Mouse (Mus musculus): ENCODE data around the gene Akr1c20.

The Akr1c20 gene

DNA sequence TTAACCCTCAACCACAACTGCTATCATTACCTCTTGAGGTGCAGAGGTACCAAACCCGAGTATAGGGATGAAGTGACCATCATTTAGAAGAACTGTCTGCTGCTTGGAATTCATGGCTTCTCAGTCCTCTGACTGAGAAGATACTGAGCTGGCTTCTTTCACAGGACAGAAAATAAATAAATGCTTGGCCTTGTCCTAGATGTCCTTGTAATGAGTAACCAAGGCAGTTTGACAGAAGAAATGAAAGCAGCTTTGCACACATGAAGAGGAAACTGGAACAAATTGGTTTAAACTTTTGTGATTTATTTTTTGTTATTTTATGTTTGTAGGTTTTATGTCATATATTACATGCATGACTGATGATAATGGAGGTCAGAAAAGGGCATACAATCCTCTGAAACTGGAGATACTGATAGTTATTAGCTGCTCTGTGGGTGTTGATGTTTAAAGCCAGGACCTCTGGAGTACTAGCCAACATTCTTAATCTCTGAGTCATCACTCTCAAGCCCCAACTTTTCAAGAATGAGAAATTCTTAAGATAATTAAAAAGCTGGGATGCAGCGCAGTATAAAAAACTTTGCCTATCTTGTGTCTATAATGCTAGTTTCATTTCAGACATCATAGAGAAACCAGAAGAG lies at the start of gene Akr1c20:
Akr1c20 (minus strand) TSS at position 145 of the 638 bp plus-strand sequence.
- no peak for DNase-seq (ENCODE audit: low read depth)

- DNase-seq (ENCODE audit: low read depth): no peak
These were observed 42.9 kb upstream of the Akr1c20 start for GRCm38 (mm10) chr13:4565996-4566395.

GRCm38 (mm10) chr13:4560500-4560899 lies 37.4 kb upstream of the Akr1c20 start:
- no peak for DNase-seq (ENCODE audit: low read depth)

DNA sequence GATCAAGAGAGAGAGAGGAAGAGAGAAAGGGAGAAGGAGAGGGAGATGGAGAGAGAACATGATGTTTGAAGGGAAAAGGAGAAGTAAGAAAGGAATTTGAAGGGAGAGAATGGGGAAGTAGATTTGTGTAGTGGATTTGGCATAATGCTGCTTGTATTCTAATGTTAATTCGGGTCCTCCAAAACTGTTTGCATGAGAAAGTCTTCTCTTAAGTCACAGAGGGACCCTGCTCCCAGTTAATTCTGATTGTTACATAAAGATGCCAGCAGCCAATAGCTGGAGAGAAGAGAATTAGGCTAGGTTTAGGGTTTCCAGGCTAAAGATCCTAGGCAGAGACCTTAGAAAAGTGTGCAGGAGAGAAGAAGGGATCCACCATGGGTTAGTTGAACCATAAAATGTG lies 36.0 kb upstream of the Akr1c20 start:
- DNase-seq (ENCODE audit: low read depth): no peak

DNA sequence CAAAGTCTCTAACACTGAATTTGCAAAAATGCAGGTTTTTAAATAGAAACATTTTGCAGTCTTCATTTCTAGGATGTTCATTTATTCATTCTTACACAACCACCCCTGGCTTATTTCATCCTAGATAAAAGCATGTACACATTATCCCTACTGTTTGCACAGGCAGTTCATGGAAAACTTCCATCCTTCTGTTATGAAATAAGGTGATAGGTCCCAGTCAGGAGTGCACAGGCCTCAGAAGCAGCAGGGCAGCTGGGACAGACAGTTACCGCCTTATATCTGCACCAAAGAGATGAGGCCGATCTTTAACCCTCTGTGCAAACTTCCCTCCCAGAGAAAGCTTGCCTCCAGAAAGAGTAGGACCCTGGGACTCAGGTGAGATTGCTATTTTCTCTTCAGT lies 8.3 kb downstream of the Akr1c20 start:
- no peak for DNase-seq (ENCODE audit: low read depth)

- no peak for DNase-seq (ENCODE audit: low read depth)
These were observed 55.2 kb downstream of the Akr1c20 start for GRCm38 (mm10) chr13:4467896-4468295.

DNA sequence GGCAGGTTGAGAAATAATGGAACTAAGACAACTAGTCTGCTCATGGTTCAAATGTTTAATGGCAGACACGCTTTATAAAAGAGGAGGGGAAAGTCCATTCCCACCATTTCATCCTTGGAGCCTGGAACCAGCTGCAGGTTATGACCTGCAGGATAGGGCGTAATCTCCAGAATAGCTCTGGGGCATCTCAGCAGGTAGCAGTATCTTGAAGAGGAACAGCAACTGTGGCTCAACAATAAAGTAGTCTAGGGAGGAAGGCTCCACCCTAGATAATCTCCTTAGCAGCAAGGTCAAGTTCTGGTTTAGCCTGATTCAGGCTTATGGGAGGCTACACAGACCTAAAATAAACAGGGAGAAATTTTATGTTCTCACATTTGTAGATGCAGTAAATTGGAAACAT lies 57.5 kb downstream of the Akr1c20 start:
- no peak for DNase-seq (ENCODE audit: low read depth)

Measured in naive thymus-derived CD4-positive, alpha-beta T cell, adult 2 months (primary cell).